Mouse (Mus musculus) liver, embryonic 14.5 days (tissue): Measurements from ENCODE around the gene Rabep1.

Experiments used
- CTCF ChIP-seq: IDR thresholded peaks from 2 replicates; pipeline ENCODE4 v1.5.1; 2016; ENCODE audit warnings: antibody characterized with exemption, low read depth, control low read depth
- EP300 ChIP-seq: IDR thresholded peaks from 2 replicates; pipeline ENCODE4 v1.6.1; 2016; ENCODE audit warnings: antibody characterized with exemption, low read depth

- TF ChIP-seq CTCF, result no peak
- TF ChIP-seq EP300, result no peak
Measured at GRCm38 (mm10) chr11:70846029-70846428, 1.5 kb downstream of the Rabep1 start.
